Mouse (Mus musculus): ENCODE measurements around the gene Olfr872. TPM values are rescaled to one million over a fixed set of nuclear protein-coding genes. Genes with fewer than 3 reads are reported as not detected.
"Not testable (repeated sequence)": the region's sequence is repeated elsewhere in the genome, so short reads cannot be mapped to it uniquely, and the experiment has no call there.

Olfr872 gene
- total RNA-seq (2021), result not detected

DNA sequence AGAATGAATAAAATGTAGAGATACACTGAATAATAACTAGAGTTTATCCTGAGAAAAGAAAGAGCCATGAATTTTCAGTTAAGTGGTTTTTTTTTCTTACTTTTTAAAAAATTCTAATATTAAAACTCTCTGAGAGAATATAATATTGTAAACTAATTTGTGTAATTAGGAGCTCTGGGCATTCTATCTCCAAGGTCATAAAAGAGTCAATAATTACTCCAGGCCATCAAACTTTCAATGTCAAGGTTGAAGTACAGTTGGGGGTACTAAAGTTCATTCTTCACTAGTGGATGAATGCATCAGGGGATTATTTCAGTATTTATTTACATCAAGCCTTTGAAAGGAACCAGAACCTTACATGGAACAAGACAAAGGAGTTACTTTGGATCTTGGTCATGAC lies at the start of gene Olfr872:
Gene Olfr872 (plus strand): TSS at position 301 of the 400 bp plus-strand sequence.
- intact Hi-C loops (cut with DNase I), result no loop called here
- DNase-seq, result no peak

DNA sequence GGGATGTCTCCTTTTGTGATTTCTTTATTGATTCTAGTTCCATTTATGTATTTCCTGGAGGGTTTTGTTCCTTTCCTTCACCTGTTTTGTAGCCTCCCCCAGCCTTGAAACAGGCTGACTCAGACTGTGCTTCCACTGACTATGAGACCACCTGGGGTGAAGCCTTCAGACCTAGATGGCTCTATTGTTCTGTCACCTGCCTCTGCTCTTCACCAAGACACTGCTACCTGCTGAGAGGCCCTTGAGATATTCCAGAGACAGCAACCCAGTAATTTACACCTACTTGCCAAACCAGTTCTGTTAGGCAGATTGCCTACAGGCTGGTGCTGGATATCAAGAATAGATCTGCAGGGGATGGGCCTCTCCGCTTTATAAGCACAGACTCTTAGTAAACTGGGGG lies 34.8 kb upstream of the Olfr872 start:
- intact Hi-C loops (cut with DNase I), result no loop called here

DNA sequence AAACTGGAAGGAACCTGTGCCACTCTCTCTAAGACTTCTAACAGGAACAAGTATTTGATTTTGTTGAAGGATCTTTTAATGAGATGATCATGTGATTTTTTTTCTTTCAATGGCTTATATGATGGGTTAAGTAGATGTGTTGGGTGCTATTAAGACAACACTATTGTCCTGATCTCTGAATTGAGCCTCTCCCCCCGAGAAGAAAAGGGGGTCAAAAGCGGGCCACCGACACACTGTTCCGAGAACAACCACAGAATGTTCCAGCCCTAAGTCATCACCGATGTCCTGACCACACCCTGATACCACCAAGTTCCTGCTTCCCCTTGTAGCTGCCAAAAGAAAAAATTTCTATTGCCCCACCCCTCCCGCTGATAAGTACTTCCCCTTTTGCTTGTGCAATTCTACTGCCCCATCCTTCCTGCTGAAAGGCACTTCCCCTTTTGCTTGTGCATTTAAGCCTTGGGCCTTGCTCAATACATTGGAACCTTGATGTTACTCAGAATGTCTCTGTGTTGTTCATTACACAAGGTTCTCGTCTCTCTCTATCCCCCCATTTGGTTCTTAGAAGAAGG lies 33.4 kb upstream of the Olfr872 start:
- intact Hi-C loops (cut with DNase I); DNase-seq: not testable (repeated sequence)

More for the DNA sequence above, 34.8 kb upstream of the Olfr872 start:
- DNase-seq, result no peak

DNA sequence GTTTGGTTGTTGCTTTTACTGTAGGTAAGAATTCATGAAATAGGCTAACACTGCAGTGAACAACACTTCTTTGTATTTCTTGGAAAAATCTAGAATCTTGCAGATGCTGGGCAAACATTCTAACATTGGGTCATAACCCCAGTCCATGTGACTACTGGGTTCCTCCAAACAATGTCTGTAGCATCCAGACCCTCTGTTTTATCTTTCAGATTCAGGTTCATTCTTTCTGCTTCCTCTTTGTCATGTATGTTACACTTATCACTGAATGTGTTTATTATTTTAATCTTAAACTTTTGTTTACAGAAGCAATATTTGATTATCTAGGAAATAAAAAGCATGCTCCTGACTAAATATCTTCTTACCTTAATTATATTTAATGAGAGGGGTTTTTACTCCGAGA lies 26.1 kb upstream of the Olfr872 start:
- DNase-seq, result no peak
- intact Hi-C loops (cut with DNase I), result no loop called here

DNA sequence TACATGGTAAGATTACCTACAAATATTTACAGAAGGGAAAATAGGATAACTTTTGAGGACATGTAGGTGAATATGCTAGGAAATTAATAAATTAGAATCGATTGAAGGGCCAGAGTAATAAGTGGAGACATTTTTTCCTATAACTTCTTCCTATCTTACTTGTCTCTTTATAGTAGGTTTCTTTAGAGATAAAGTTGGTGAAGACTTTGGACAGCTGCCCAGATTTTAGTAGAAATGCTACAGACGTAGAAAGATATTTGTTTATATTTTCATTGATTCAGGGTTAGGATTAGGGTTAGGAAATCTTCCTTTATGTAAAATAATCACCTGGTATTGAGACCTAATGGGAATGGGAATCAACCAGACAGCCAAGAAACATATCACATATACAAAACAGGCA lies 25.4 kb upstream of the Olfr872 start:
- intact Hi-C loops (cut with DNase I), result no loop called here
- DNase-seq, result no peak

DNA sequence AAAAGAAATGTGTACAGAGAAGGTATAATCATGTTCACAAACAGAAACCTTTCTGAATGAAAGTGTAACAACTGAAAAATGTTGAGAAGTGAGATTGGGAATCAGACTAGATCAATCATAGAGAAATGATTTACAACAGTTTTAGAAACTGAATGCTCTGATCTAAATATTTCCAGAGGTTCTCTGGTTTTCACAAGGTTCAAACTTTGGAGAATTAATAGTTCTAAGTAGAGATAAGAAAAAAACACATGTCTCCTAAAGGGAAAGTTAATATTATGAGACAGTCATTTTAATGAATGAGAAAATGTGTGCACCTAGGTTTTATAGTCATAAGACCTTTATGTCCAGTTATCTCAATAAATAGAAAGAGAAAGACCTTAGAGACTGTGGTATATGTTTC lies 25.0 kb upstream of the Olfr872 start, which contains the start of gene Olfr871:
Gene Olfr871 (plus strand): TSS at position 301 of the 400 bp plus-strand sequence.
- intact Hi-C loops (cut with DNase I), result no loop called here
- DNase-seq, result no peak

DNA sequence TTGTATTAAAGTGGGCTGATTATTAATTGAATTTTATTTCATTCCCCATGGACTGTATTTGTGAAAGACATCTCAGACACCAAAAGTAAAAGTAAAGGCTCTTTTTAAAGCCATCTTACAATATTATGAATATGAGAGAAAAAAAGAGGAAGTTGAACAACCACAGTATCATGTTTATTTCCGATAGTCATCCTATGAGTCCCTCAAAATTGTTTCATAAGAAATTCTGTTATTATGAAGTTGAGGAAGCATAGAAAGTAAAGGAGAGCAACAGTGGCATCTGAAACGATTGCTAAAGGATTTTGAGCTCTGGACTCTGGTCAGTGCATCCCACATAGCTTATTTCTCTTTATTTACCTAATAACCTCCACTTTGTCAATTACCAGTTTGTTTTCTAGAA lies 459 bp downstream of the Olfr872 start:
- DNase-seq, result no peak
- intact Hi-C loops (cut with DNase I), result no loop called here

DNA sequence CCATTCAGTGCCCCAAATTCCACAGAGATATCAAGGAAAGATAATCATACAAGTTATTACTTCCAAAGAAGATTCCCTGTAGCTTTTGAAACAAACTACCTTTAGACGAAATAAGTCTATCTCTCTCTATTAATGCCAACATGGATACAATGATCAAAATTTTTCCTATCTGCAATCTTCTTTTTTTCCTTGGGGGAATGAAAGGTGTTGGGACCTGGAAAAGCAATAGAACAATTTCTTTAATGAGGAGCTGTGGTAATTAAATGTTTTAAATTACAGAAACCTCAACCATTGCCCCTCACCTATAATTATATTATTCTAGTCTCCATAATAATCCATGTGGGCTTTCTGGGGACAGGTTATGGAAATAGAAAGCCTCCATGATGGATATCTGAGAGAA lies 45.1 kb downstream of the Olfr872 start, which contains the start of gene Olfr39:
Gene Olfr39 (plus strand): TSS at position 301 of the 400 bp plus-strand sequence.
- no peak for DNase-seq
- intact Hi-C loops (cut with DNase I), result no loop called here

DNA sequence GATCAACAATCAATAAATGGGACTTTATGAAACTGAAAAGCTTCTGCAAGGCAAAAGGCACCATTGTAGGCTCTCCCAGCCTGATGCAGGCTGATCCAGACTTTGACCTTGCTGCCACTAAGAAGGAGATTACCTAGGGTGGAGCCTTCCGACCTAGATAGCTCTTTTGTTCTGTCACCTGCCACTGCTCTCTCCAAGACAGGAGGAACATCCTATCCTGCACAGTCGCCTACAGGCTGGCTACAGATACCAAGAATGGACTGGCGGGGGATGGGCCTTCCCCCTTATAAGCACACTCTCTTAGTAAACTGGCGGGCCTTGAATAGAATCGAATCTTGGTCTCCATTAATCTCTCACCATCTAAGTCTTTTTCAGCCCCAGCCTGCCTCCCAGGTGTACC lies 58.6 kb downstream of the Olfr872 start:
- intact Hi-C loops (cut with DNase I); DNase-seq: not testable (repeated sequence)

DNA sequence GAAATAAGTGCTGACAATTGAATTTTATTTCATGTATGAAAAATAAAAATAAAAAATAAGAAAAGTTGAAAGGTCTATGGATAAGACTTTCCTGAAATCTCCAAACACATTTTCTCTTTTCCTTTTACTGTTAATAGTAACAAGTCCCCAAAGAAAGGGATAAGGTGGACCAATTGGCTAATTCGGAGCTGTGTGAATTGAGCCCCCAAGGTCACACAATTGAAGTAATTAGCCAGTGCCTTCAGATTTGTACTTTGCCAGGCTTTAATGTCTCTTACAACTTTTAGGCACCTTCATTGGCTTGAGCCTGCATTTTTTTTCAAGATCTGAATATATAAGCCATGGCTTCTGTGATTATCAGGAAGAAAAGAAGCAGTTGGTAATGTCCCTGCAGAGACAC lies 61.3 kb downstream of the Olfr872 start, which contains the start of gene Olfr873:
Gene Olfr873 (plus strand): TSS at position 301 of the 400 bp plus-strand sequence.
- intact Hi-C loops (cut with DNase I), result no loop called here
- DNase-seq, result no peak

Other genes starting within 250 kb of the Olfr872 start
- gene Olfr866, start 209.1 kb upstream of the Olfr872 start, total RNA-seq (2021), result not detected
- not detected for gene Olfr867, start 179.6 kb upstream of the Olfr872 start, total RNA-seq (2021)
- gene Olfr868, start 138.5 kb upstream of the Olfr872 start, total RNA-seq (2021), result not detected
- not detected for gene Olfr869, start 108.1 kb upstream of the Olfr872 start, total RNA-seq (2021)
- not detected for gene Olfr870, start 63.1 kb upstream of the Olfr872 start, total RNA-seq (2021)
- gene Olfr871, start 24.9 kb upstream of the Olfr872 start, total RNA-seq (2021), result not detected
- gene Olfr39, start 45.2 kb downstream of the Olfr872 start, total RNA-seq (2021), result not detected
- not detected for gene Olfr873, start 61.4 kb downstream of the Olfr872 start, total RNA-seq (2021)
- gene Olfr18, start 99.0 kb downstream of the Olfr872 start, total RNA-seq (2021), result under 1 TPM in 1 of 2 experiments, not detected in 1; 0.10 TPM
- gene Zfp560, start 148.1 kb downstream of the Olfr872 start, total RNA-seq (2021), result 10 to 100 TPM; 13.2 to 15.2 TPM
- gene Zfp26, start 223.0 kb downstream of the Olfr872 start, total RNA-seq (2021), result 10 to 100 TPM; 17.1 to 18.2 TPM